Mouse (Mus musculus): ENCODE measurements at regions not wholly inside any gene's neighbourhood (a gene's known extent, or its start where the extent isn't known, plus 50 kb on each side); places are given as distances from the start of the nearest gene placed in this dataset.

DNA sequence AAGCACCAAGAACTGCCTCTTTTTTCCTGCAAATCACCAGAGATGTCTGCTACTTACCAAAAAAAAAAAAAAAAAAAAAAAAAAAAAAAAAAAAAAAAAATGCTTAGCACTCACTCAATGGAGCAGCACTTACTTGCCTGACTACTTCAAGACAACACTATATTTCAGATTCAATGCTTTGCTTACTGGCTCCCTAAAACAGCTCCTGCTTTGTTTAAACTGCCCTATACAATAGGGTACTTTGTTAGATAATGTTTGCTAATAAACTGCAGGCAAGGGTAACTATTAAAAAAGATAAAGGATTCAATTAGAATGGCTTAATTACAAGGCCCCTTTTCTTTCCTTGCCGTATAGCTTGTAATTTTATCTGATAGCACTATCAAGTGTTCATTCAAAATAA lies 217.5 kb downstream of the S1pr1 start:
- in situ Hi-C loops (cut with MboI; ENCODE audit: low pct_ligation_motif_present, low pct_unique_long_range_greater_than_20kb, low sequenced_read_pairs), result no loop called here
- no peaks in the 10 kb centered on the region for H3K36me3 ChIP-seq (replicated peaks in 1 of 2; ENCODE audit: control insufficient read depth in 1 of 2, insufficient read depth in 1 of 2, low read length in 1 of 2)
- no peak overlapping the region for H3K4me3 ChIP-seq (replicated peaks in 1 of 3; ENCODE audit: low read depth in 2 of 3, low read length in 2 of 3, poor library complexity in 1 of 3)
- H3K27ac ChIP-seq (ENCODE audit: insufficient read depth, low read depth), result no peak overlapping the region
- no peaks in the 10 kb centered on the region for H3K4me1 ChIP-seq (ENCODE audit: control insufficient read depth in 1 of 2, insufficient read depth in 2 of 2)
- no peaks in the 10 kb centered on the region for H3K9me3 ChIP-seq (replicated peaks; ENCODE audit: low read length)
- H3K4me2 ChIP-seq (ENCODE audit: insufficient read depth, low read depth, poor library complexity, severe bottlenecking), result no peak overlapping the region
- no peak for DNase-seq (ENCODE audit: extremely low read depth)
- no peak overlapping the region for H3K9ac ChIP-seq (ENCODE audit: insufficient read depth, low read depth)
- no peaks in the 10 kb centered on the region for H3K79me2 ChIP-seq (replicated peaks; ENCODE audit: control insufficient read depth, extremely low read depth, insufficient read depth, poor library complexity, severe bottlenecking)
- dilution Hi-C loops (cut with MboI; ENCODE audit: extremely low pct_ligation_motif_present, extremely low pct_unique_long_range_greater_than_20kb, low sequenced_read_pairs), result no loop called here
- no peaks in the 10 kb centered on the region for H3K27me3 ChIP-seq (replicated peaks)
- no peak for TF ChIP-seq KAT2A (IDR thresholded peaks at IDR 0.05; ENCODE audit: insufficient replicate concordance, low read length)
- no peak for TF ChIP-seq ZC3H11A (IDR thresholded peaks at IDR 0.05; ENCODE audit: low read depth, low read length)
- TF ChIP-seq MAX (IDR thresholded peaks at IDR 0.05; ENCODE audit: low read length), result no peak
- TF ChIP-seq CHD2 (IDR thresholded peaks at IDR 0.05; ENCODE audit: low read length), result no peak
- TF ChIP-seq UBTF (IDR thresholded peaks at IDR 0.05; ENCODE audit: low read depth, low read length), result no peak
- TF ChIP-seq CHD1 (IDR thresholded peaks at IDR 0.05; ENCODE audit: low read depth, low read length), result no peak
- no peak for TF ChIP-seq TBP (conservative IDR thresholded peaks at IDR 0.05; ENCODE audit: low read depth, low read length)
- TF ChIP-seq USF2 (conservative IDR thresholded peaks at IDR 0.05; ENCODE audit: low read depth, low read length), result no peak
- TF ChIP-seq USF1 (IDR thresholded peaks at IDR 0.05; ENCODE audit: low read depth, low read length), result no peak
- no peak for TF ChIP-seq POLR2A (IDR thresholded peaks at IDR 0.05; ENCODE audit: low read depth, low read length)
- TF ChIP-seq JUND (conservative IDR thresholded peaks at IDR 0.05; ENCODE audit: low read depth, low read length), result no peak
- no peak for TF ChIP-seq GABPA (IDR thresholded peaks at IDR 0.05; ENCODE audit: insufficient replicate concordance, low read depth, low read length)
- TF ChIP-seq ETS1 (conservative IDR thresholded peaks at IDR 0.05; ENCODE audit: low read depth, low read length), result no peak
- no peak for TF ChIP-seq POLR2AphosphoS2 (IDR thresholded peaks at IDR 0.05; ENCODE audit: low read depth, low read length)
- no peak for TF ChIP-seq PAX5 (IDR thresholded peaks at IDR 0.05; ENCODE audit: low read length)
- no peak for TF ChIP-seq MYC (IDR thresholded peaks at IDR 0.05; ENCODE audit: low read depth, low read length)
- TF ChIP-seq RAD21 (IDR thresholded peaks at IDR 0.05; ENCODE audit: low read depth, low read length), result no peak
- TF ChIP-seq MAFK (IDR thresholded peaks at IDR 0.05; ENCODE audit: insufficient replicate concordance, low read length), result no peak

DNA sequence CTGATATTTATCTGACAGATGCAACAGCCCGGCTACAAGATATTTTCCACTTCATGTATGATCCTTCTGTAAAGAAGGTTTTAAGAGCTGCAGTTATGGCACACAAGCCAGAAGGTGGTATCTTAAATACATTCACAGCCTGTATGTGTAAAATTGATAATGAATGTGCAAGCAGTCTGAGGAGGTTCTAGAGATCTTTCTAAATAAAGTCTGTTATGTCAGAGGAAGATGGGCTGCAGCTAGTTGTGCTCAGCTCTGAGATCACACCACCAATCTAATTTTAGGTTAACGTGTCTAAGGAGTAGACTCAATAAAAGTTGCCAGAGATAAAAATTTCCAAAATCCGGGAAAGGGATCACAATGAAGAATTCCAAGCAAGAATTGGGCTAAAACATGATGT lies 218.8 kb downstream of the S1pr1 start:
- in situ Hi-C loops (cut with MboI; ENCODE audit: low pct_ligation_motif_present, low pct_unique_long_range_greater_than_20kb, low sequenced_read_pairs), result no loop called here
- H3K27ac ChIP-seq (ENCODE audit: insufficient read depth, low read depth), result no peak overlapping the region
- H3K36me3 ChIP-seq (replicated peaks in 1 of 2; ENCODE audit: control insufficient read depth in 1 of 2, insufficient read depth in 1 of 2, low read length in 1 of 2), result no peaks in the 10 kb centered on the region
- dilution Hi-C loops (cut with MboI; ENCODE audit: extremely low pct_ligation_motif_present, extremely low pct_unique_long_range_greater_than_20kb, low sequenced_read_pairs), result no loop called here
- H3K27me3 ChIP-seq (replicated peaks), result no peaks in the 10 kb centered on the region
- no peak overlapping the region for H3K4me3 ChIP-seq (replicated peaks in 1 of 3; ENCODE audit: low read depth in 2 of 3, low read length in 2 of 3, poor library complexity in 1 of 3)
- TF ChIP-seq ZC3H11A (IDR thresholded peaks at IDR 0.05; ENCODE audit: low read depth, low read length), result no peak
- TF ChIP-seq CTCF (conservative IDR thresholded peaks at IDR 0.05 in 1 of 2, IDR thresholded peaks at IDR 0.05 in 1 of 2; ENCODE audit: low read depth in 2 of 2, low read length in 2 of 2), result no peak
- TF ChIP-seq ETS1 (conservative IDR thresholded peaks at IDR 0.05; ENCODE audit: low read depth, low read length), result no peak
- TF ChIP-seq CHD1 (IDR thresholded peaks at IDR 0.05; ENCODE audit: low read depth, low read length), result no peak
- no peaks in the 10 kb centered on the region for H3K79me2 ChIP-seq (replicated peaks; ENCODE audit: control insufficient read depth, extremely low read depth, insufficient read depth, poor library complexity, severe bottlenecking)
- no peak overlapping the region for H3K9ac ChIP-seq (ENCODE audit: insufficient read depth, low read depth)
- no peaks in the 10 kb centered on the region for H3K4me1 ChIP-seq (ENCODE audit: control insufficient read depth in 1 of 2, insufficient read depth in 2 of 2)
- no peak overlapping the region for H3K4me2 ChIP-seq (ENCODE audit: insufficient read depth, low read depth, poor library complexity, severe bottlenecking)
- H3K9me3 ChIP-seq (replicated peaks; ENCODE audit: low read length), result no peaks in the 10 kb centered on the region
- DNase-seq (ENCODE audit: extremely low read depth), result no peak

Data from CH12.LX (cell line).